Mouse (Mus musculus) thymus, postnatal 25 days (tissue): ENCODE results near the gene Olfr106-ps.

Source experiments
- DNase-seq: peaks from one replicate; pipeline ENCODE4 v3.0.0; 2022

The Olfr106-ps gene

GRCm38 (mm10) chr17:37390093-37390492 is at the start of gene Olfr106-ps:
Gene Olfr106-ps (plus strand): TSS chr17:37390393.
- no peak for DNase-seq

GRCm38 (mm10) chr17:37359282-37359681 is 30.9 kb upstream of the Olfr106-ps start, which contains the start of gene Olfr104-ps:
Gene Olfr104-ps (plus strand): TSS chr17:37359582.
- no peak for DNase-seq

DNA sequence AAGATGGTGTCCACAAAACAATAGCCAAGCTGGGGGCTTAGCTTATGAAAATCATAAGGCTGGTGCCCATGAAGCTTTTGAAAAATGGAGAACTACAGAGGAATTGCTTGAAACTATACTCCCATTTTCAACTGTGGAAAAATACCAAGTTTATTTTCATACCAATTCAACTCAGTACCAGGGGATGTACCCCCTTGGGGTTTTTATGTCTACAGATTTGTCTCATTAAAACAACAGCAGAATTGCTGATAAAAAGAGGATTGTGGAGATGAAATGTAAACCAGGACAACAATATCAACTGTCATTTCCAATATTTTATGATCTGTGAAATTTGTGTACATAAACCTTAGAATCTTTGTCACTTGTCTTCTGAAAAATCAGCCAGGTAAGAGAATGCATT is 11.5 kb upstream of the Olfr106-ps start, which contains the start of gene Olfr105-ps:
Olfr105-ps (plus strand) TSS at position 301 of the 400 bp plus-strand sequence.
- DNase-seq: no peak

DNA sequence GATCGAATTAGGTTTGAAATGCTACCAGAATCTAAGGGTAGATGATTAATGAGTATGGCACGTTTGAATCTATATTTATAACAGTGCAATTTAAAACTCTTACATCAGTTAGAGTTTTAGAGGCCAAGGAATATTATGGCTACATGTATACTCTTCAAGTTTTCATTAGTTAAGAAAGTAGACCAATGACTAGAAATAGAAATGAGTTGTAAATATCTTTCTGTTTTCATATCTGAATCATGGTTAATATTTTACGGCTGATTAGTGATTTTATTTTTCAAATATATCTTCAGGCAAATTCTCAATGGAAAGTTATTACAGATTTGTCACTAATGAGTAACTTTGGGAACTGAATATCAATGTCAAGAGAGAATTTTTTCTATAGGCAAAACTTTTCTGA is 8.7 kb downstream of the Olfr106-ps start, which contains the start of gene Olfr107:
Olfr107 (plus strand) TSS at position 301 of the 400 bp plus-strand sequence.
- no peak for DNase-seq

GRCm38 (mm10) chr17:37413380-37413779 is 23.2 kb downstream of the Olfr106-ps start:
- no peak for DNase-seq

DNA sequence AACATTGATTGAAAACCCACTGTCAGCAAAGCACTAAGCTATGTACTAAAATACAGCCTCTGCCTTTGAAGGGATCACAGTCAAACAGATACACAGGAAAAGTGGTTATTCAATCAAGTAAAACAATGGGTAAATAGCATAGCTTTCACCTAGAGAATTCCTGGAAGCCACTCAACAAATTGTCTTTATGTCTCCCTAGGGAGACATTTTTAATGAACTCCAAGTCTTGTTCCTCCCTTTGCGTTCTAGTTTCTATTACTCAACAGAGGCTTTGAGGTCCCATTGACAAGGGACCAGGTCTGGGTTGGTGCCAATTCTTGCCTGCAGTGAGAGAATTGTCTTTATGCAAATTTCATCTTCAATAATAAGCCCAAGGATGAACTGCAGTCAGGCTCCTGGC is 55.0 kb downstream of the Olfr106-ps start, which contains the start of gene Olfr108:
Olfr108 (plus strand) TSS at position 301 of the 400 bp plus-strand sequence.
- DNase-seq: no peak
